Mouse (Mus musculus): ENCODE results near the gene Agrp. TPM values are rescaled to one million over a fixed set of nuclear protein-coding genes. Genes with fewer than 3 reads are reported as not detected.

Agrp gene
- polyA plus RNA-seq, 1 experiment from 2014 or later = 1.8 TPM

- peaks cover 16% of the 10 kb centered on the region for H3K36me3 ChIP-seq (ENCODE audit: control insufficient read depth, insufficient read depth, low read length)
- WGBS = 78% methylated on average over 2 of the region's 2 CpGs
- no peak overlapping the region for H3K9ac ChIP-seq (ENCODE audit: low read length)
- no peaks in the 10 kb centered on the region for H3K9me3 ChIP-seq (replicated peaks; ENCODE audit: control insufficient read depth, low read length)
- H3K4me1 ChIP-seq (ENCODE audit: control insufficient read depth, insufficient read depth, low read length) = peaks cover 19% of the 10 kb centered on the region
- no peak overlapping the region for H3K4me2 ChIP-seq (ENCODE audit: low read length)
- no peaks in the 10 kb centered on the region for H3K27me3 ChIP-seq (replicated peaks; ENCODE audit: control insufficient read depth, insufficient read depth, low read length)
- no peak for ATAC-seq
- H3K27ac ChIP-seq (ENCODE audit: low read depth, low read length) = no peak overlapping the region
- peak; percentile 36 for DNase-seq (ENCODE audit: low spot score)
- no peak overlapping the region for H3K4me3 ChIP-seq (ENCODE audit: low read depth, low read length)
These were observed 3.3 kb upstream of the Agrp start for GRCm38 (mm10) chr8:105640511-105640910.

GRCm38 (mm10) chr8:105639835-105640234 lies 2.6 kb upstream of the Agrp start:
- H3K4me1 ChIP-seq (ENCODE audit: control insufficient read depth, insufficient read depth, low read length) = peaks cover 22% of the 10 kb centered on the region
- DNase-seq (ENCODE audit: low spot score) = no peak
- no peak overlapping the region for H3K4me3 ChIP-seq (ENCODE audit: low read depth, low read length)
- no peak overlapping the region for H3K27ac ChIP-seq (ENCODE audit: low read depth, low read length)
- no peaks in the 10 kb centered on the region for H3K9me3 ChIP-seq (replicated peaks; ENCODE audit: control insufficient read depth, low read length)
- ATAC-seq = no peak
- H3K36me3 ChIP-seq (ENCODE audit: control insufficient read depth, insufficient read depth, low read length) = peaks cover 10% of the 10 kb centered on the region
- no peak overlapping the region for H3K4me2 ChIP-seq (ENCODE audit: low read length)
- no peak overlapping the region for H3K9ac ChIP-seq (ENCODE audit: low read length)
- 79% methylated on average over 1 of the region's 1 CpGs for WGBS
- H3K27me3 ChIP-seq (replicated peaks; ENCODE audit: control insufficient read depth, insufficient read depth, low read length) = no peaks in the 10 kb centered on the region

GRCm38 (mm10) chr8:105638510-105638909 lies 1.3 kb upstream of the Agrp start:
- DNase-seq (ENCODE audit: low spot score) (no peak), ATAC-seq (no peak)
- Histone ChIP-seq H3K9me3 (replicated peaks; ENCODE audit: control insufficient read depth, low read length) (no peaks in the 10 kb centered on the region), H3K4me2 (ENCODE audit: low read length) (peak overlapping the region; percentile 85), H3K9ac (ENCODE audit: low read length) (peak overlapping the region; percentile 100; the same call in 1 of the 2 replicates), H3K4me1 (ENCODE audit: control insufficient read depth, insufficient read depth, low read length) (peaks cover 22% of the 10 kb centered on the region), H3K27ac (ENCODE audit: low read depth, low read length) (no peak overlapping the region), H3K36me3 (ENCODE audit: control insufficient read depth, insufficient read depth, low read length) (peaks cover 2% of the 10 kb centered on the region), H3K27me3 (replicated peaks; ENCODE audit: control insufficient read depth, insufficient read depth, low read length) (no peaks in the 10 kb centered on the region), H3K4me3 (ENCODE audit: low read depth, low read length) (peak overlapping the region; percentile 98; the same call in 1 of the 2 replicates)
- WGBS = 83% methylated on average over 4 of the region's 4 CpGs

- DNase-seq (ENCODE audit: low spot score) (peak; percentile 50), ATAC-seq (no peak)
- H3K9ac ChIP-seq (ENCODE audit: low read length) = peak overlapping the region; percentile 100
- H3K36me3 ChIP-seq (ENCODE audit: control insufficient read depth, insufficient read depth, low read length) = no peaks in the 10 kb centered on the region
- peak overlapping the region; percentile 85 for H3K4me2 ChIP-seq (ENCODE audit: low read length)
- H3K4me1 ChIP-seq (ENCODE audit: control insufficient read depth, insufficient read depth, low read length) = peaks cover 22% of the 10 kb centered on the region
- H3K27me3 ChIP-seq (replicated peaks; ENCODE audit: control insufficient read depth, insufficient read depth, low read length) = no peaks in the 10 kb centered on the region
- no peaks in the 10 kb centered on the region for H3K9me3 ChIP-seq (replicated peaks; ENCODE audit: control insufficient read depth, low read length)
- peak overlapping the region; percentile 100 for H3K27ac ChIP-seq (ENCODE audit: low read depth, low read length)
- 0% methylated on average over 11 of the region's 11 CpGs for WGBS
- peak overlapping the region; percentile 98 for H3K4me3 ChIP-seq (ENCODE audit: low read depth, low read length)
These were observed 428 bp upstream of the Agrp start for GRCm38 (mm10) chr8:105637601-105638041.

- peak within 1 kb of the TSS; percentile 100 for H3K9ac ChIP-seq (ENCODE audit: low read length)
- ATAC-seq = peak; percentile 93
- under 1% methylated on average over 89 of the region's 126 CpGs for WGBS
These were observed 903 bp downstream of the Agrp start, which contains the start of gene Ctcf for GRCm38 (mm10) chr8:105636018-105636962. TSS of gene Ctcf (plus strand) at chr8:105636568.

GRCm38 (mm10) chr8:105635481-105635880 lies 1.7 kb downstream of the Agrp start:
- ATAC-seq (no peak), DNase-seq (ENCODE audit: low spot score) (no peak)
- Histone ChIP-seq H3K9ac (ENCODE audit: low read length) (peak overlapping the region; percentile 100), H3K27ac (ENCODE audit: low read depth, low read length) (peak overlapping the region; percentile 100; the same call in 1 of the 2 replicates), H3K4me2 (ENCODE audit: low read length) (peak overlapping the region; percentile 85), H3K27me3 (replicated peaks; ENCODE audit: control insufficient read depth, insufficient read depth, low read length) (no peaks in the 10 kb centered on the region), H3K36me3 (ENCODE audit: control insufficient read depth, insufficient read depth, low read length) (no peaks in the 10 kb centered on the region), H3K4me1 (ENCODE audit: control insufficient read depth, insufficient read depth, low read length) (peaks cover 22% of the 10 kb centered on the region), H3K9me3 (replicated peaks; ENCODE audit: control insufficient read depth, low read length) (no peaks in the 10 kb centered on the region), H3K4me3 (ENCODE audit: low read depth, low read length) (peak overlapping the region; percentile 98)
- under 1% methylated on average over 11 of the region's 11 CpGs for WGBS

More at GRCm38 (mm10) chr8:105636018-105636962, 903 bp downstream of the Agrp start, which contains the start of gene Ctcf:
- H3K27ac ChIP-seq (ENCODE audit: low read depth, low read length) = peak within 1 kb of the TSS; percentile 100
- H3K4me3 ChIP-seq (ENCODE audit: low read depth, low read length) = peak within 1 kb of the TSS; percentile 98
- H3K4me2 ChIP-seq (ENCODE audit: low read length) = peak within 1 kb of the TSS; percentile 85
- no peaks in the 10 kb centered on the region for H3K9me3 ChIP-seq (replicated peaks; ENCODE audit: control insufficient read depth, low read length)
- no peaks in the 10 kb centered on the region for H3K36me3 ChIP-seq (ENCODE audit: control insufficient read depth, insufficient read depth, low read length)
- H3K4me1 ChIP-seq (ENCODE audit: control insufficient read depth, insufficient read depth, low read length) = peaks cover 22% of the 10 kb centered on the region
- peak; percentile 96 for DNase-seq (ENCODE audit: low spot score)
- no peaks in the 10 kb centered on the region for H3K27me3 ChIP-seq (replicated peaks; ENCODE audit: control insufficient read depth, insufficient read depth, low read length)

- ATAC-seq (no peak), DNase-seq (ENCODE audit: low spot score) (no peak)
- H3K27me3 ChIP-seq (replicated peaks; ENCODE audit: control insufficient read depth, insufficient read depth, low read length) = no peaks in the 10 kb centered on the region
- H3K4me3 ChIP-seq (ENCODE audit: low read depth, low read length) = peak overlapping the region; percentile 98; the same call in 1 of the 2 replicates
- H3K9me3 ChIP-seq (replicated peaks; ENCODE audit: control insufficient read depth, low read length) = no peaks in the 10 kb centered on the region
- peaks cover 22% of the 10 kb centered on the region for H3K4me1 ChIP-seq (ENCODE audit: control insufficient read depth, insufficient read depth, low read length)
- peak overlapping the region; percentile 100 for H3K9ac ChIP-seq (ENCODE audit: low read length)
- 89% methylated on average over 2 of the region's 2 CpGs for WGBS
- no peak overlapping the region for H3K27ac ChIP-seq (ENCODE audit: low read depth, low read length)
- H3K4me2 ChIP-seq (ENCODE audit: low read length) = peak overlapping the region; percentile 85
- H3K36me3 ChIP-seq (ENCODE audit: control insufficient read depth, insufficient read depth, low read length) = no peaks in the 10 kb centered on the region
These were observed 2.3 kb downstream of the Agrp start for GRCm38 (mm10) chr8:105634771-105635458.

GRCm38 (mm10) chr8:105629337-105629736 lies 7.9 kb downstream of the Agrp start:
- H3K9me3 ChIP-seq (replicated peaks; ENCODE audit: control insufficient read depth, low read length) = no peaks in the 10 kb centered on the region
- ATAC-seq (no peak), DNase-seq (ENCODE audit: low spot score) (no peak)
- WGBS = 93% methylated on average over 4 of the region's 4 CpGs
- no peak overlapping the region for H3K4me3 ChIP-seq (ENCODE audit: low read depth, low read length)
- H3K27ac ChIP-seq (ENCODE audit: low read depth, low read length) = no peak overlapping the region
- H3K4me2 ChIP-seq (ENCODE audit: low read length) = no peak overlapping the region
- H3K4me1 ChIP-seq (ENCODE audit: control insufficient read depth, insufficient read depth, low read length) = peaks cover 4% of the 10 kb centered on the region; the same call in 1 of the 2 replicates
- no peaks in the 10 kb centered on the region for H3K27me3 ChIP-seq (replicated peaks; ENCODE audit: control insufficient read depth, insufficient read depth, low read length)
- no peak overlapping the region for H3K9ac ChIP-seq (ENCODE audit: low read length)
- H3K36me3 ChIP-seq (ENCODE audit: control insufficient read depth, insufficient read depth, low read length) = 0 out of 2 replicates have a peak, but pooled peaks cover 2% of the 10 kb centered on the region
